Mouse (Mus musculus): ENCODE measurements around the gene Spaca3. TPM values are rescaled to one million over a fixed set of nuclear protein-coding genes. Genes with fewer than 3 reads are reported as not detected.

The Spaca3 gene
- total RNA-seq (2021): not detected in 2 replicates
- long read RNA-seq, experiment 1: 0 reads
- long read RNA-seq, experiment 2: 0 reads

DNA sequence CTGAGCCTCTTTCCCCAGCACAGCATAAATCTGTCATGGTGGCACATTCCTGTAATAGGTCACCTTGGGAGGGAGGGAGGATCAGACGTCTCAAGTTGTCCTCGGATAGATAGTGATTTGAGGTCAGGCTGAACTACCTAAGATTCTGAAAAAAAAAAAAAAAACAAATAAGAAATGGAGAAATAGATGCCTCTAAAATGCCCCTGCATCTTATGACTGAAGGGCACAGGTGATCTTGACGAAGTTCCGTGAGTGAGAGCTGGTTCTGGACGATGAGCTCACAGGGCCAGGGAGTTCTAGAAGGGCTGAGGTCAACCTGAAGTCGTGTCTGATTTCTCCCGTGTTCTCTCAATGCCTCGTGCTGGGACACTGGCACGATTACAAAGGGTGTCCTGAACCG, at the start of gene Spaca3:
Spaca3 (plus strand) TSS at position 301 of the 400 bp plus-strand sequence.
- no peak for DNase-seq

DNA sequence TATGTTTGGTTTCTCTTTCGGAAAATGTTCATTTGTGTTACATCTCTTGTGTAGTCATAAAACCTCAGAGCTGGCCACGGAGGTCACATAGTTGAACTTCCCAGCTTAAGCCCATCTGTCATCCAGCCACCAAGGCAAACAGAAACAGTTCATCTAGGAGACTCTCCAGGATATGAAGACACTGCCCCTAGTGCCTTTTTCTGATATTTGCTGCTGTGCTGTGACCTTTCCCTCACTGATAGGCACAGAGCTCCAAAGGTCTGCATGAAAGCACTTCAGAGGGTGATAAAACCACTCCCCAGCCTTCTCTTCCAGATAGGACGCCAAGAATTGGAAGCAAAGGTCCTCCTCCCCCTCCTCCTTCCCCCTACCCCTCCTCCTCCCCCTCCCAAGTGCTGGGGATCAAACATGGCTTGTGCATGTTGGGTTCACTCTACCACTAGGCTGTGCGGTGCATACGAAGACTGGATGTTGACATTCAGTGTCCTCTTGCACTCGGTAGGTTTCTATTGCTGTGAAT, 49.6 kb upstream of the Spaca3 start:
- peak; percentile 66 for DNase-seq

DNA sequence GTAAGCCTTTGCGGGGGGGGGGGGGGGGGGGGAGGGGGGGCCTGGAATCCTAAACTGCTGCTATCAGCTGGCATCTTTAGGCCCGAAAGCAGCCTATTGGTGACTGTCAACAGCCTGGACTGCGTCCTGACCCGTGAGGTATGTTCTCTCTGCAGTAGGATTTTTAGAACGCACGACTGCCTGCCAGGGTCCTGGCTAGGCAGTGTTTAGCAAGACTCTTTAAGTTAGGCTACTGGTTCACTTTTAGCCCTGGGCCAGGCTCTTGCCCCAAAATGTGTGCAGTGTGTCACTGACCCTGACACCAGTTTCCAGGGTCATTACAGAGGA, 48.5 kb upstream of the Spaca3 start:
- no peak for DNase-seq

DNA sequence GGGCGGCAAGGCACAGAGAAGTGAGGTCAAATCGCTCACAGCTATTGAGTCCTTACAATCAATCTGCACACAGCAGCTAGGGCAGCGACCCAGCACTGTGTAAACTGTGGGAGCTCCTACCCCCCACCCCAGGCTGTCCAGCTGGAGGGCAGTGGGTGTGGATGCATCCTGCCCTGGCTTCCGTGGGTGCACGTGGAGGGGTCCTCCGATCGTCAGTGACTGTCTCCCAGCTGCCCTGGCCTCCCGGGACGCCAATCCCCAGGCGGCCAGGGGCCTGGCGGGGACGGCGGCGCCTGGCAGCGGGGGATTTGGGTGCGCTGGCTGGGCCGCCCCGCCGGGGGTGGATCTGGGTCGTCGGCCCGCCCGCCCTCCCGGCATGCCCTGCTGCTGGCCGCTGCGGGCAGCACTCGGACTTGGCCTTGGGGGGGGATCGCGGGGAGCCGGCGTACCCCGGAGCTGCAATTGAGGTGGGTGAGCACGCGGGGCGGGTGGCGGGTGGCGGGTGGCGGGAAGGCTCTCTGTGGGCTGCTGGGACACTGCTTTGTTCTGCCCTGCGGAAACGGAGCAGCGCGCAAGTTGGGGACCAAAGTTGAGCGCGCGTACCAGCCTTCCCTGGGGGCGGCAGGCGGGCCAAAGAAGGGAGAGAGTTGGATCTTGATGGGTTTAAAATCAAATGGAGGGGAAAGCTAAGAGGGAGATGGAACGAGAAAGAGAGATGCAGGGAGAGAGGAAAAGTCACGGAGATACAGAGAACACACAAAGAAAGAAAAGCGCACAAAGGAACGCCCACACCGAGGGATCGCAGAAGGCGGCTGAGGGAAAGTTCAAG, 48.0 kb upstream of the Spaca3 start, which contains the start of gene Tmem98:
Tmem98 (plus strand) TSS at position 183 of the 829 bp plus-strand sequence.
- DNase-seq: peak; percentile 80

DNA sequence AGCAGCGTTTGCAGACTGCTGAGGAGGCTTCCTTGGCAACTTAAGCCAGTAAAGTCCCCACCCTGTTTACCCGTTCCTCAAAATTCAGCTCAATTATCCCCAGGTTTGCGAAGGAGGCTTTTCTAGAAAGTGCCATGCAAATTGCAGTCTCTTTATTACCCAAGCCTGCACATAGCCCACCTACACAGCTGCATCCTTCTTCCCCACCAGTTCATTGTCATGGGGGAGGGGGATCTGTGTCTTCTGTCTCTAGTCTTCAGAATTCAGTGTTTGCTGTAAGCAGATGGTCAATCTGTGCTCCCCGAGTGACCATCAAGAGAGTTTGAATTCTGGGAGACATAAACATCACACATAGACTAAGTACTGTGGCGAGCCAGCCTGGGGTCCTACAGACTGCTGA, 47.0 kb upstream of the Spaca3 start:
- DNase-seq: no peak

DNA sequence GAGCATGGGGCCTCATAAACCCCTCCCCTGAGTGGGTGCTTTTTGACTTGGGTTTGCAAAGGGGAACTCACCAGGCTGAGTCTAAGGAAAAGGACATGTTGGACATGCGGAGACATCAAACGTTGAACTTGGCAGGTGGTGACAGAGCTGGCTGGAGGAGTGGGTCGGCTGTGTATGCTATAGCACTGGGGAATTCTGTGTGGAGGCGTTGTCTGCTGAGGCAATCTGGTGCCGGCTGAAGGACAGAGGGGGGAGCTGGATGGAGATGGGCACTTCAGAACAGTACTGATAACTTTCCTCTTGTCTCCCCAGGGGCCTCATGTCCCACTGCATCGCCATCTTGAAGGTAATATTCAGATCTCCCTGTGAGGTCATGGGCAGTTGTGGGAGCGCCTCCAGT, 42.8 kb upstream of the Spaca3 start:
- no peak for DNase-seq

DNA sequence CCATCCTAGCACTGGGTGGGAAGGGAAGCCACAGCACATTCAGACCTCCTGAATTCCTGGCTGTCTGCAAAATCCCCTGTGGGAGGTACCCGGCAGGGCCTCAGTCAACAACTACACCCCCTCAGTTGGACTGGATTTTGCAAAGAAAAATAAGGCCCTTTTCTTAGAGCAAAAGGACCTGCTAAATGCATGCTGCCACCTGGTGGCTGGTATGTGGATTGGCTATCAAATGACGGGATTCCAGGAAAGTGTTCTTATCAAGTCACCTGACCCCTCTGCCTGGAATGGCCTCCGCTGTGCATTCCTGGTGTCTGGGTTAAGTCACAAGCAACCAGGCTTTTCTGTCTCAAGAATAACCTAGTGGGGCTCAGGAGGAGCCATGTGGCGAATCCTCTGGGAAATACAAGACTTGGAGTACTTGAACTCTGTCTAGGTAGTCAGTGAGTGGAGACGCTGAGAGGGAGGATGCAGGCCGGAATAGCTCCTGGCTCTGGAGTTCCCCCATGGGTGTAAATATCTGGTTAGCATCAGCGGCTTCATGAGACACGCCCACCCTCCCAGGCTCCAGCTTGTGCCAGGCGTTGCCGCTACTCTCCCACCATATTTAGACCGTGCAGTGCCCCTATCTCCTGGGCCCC, 40.0 kb upstream of the Spaca3 start:
- peak; percentile 82 for DNase-seq

DNA sequence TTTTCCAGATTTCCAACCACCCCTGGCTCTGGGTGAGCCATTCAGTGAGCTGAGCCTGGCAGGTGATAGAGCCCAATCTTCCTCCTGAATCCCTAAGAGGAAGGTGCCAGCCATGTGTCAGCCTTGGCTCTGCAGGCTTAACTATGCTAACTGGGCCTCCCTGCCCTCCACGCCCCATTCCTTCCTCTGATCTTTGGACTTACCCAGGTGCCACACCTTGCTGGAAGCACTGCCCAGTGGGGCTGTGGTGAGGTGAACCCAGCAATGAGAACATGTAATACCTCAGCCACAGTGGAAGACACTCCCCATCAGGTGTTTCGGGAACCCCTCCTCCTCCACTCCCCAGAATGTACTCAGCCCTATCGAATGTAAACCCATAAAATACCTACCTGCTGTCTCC, 38.1 kb upstream of the Spaca3 start:
- DNase-seq: no peak

DNA sequence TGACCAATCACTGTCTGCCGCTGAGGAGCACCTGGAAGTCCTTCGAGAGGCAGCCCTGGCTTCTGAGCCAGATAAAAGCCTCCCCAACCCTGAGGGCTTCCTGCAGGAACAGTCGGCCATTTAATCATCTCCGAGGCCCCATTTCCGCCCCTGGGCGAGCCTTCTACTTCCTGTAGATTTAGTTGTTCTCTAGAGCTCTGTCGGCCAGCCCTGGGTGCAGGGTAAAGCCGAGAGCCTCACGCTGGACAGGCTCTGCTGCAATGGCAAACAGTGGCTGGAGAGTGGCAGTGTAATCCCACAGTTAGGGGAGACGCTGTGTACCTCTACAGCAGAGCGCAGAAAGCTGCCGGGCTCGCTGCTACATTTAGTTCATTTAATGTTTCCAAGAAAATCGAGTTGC, 36.9 kb upstream of the Spaca3 start:
- peak; percentile 55 for DNase-seq

DNA sequence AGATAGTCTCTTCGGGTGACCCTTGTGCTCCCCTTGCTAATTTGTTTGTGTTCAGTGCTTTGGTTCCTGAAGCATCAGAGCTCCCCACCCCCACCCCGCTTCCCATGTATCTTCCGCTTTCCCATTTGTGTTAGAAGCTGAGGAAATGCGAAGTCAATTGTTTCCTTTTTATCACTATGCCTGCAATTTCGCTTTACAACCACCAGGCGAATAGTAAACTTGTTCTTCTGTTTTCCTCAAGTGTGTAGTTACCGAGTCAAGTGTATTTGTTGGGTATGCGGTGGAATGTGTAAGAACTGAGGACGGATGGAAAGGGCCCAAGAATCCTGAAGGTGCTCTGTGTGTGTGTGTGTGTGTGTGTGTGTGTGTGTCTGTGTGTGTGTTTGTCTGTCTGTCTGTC, 36.4 kb upstream of the Spaca3 start:
- no peak for DNase-seq

DNA sequence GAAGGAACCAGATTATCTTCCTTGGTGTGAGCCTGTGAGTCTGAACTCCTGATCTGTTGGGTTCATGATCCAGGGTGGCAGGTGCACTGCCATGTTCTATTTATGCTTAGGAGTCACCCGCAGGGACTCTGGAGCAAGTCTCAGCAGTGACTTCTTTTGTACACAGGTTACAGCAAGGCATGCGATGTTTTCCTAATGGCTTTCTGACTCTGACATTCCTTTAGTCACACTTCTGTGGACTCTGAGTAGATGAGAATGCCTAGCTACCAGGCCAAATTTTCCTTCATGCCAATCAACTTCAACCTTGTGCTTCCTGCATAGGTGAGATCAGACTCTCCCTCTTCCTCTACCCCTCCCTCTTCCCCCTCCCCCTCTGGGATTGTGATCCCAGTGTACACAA, 22.8 kb upstream of the Spaca3 start:
- DNase-seq: no peak

DNA sequence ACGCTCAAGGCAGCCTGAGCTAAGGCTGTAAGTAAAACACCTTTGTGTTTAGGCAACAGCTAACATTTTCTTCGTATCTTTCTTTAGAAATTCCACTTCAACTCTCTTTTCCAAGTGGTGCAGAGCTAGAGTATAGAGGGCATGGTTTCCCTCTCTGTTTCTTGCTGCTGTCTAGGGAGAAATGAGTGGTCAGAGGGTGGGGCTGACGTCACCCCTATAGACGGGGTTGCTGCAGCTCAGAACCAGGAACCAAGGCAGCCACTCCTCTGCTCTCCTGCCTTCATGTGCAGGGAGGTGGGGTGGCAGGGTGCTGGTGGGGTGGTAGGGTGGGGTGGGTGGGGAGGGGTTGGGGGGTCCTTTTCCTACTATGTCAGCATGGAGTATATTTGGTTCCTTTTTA, 22.3 kb upstream of the Spaca3 start:
- DNase-seq: no peak

DNA sequence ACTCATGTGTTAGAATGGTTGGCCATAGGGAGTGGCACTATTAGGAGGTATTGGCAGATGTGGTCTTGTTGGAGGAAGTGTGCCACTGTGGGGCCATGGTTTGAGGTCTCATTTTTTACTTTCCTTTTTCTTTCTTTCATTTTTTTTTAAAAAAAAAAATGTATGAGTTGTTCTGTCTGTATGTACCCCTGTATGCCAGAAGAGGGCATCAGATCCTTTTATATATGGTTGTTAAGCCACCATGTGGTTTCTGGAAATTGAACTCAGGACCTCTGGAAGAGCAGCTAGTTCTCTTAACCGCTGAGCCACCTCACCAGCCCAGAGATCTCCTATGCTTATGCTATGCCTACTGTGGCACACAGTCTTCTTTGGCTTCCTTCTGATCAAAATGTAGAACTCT, 19.4 kb upstream of the Spaca3 start:
- no peak for DNase-seq

DNA sequence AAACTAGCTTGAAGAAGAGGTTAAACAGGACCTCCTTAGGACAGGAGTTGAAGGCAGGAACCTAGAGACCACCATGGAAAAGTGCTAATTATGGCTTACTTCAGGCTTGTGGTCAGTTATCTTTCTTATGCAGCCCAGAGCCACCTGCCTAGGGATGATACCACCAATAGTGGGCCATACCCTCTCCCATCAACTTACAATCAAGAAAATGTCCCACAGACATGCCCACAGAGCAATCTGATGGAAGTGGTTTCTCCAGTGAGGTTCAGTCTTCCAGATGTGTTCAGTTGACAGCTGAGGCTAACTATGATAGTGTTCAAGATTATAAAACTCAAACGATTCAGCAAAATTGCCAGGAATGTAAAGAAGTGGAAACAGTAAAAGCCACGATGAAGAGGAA, 14.7 kb upstream of the Spaca3 start:
- DNase-seq: no peak

DNA sequence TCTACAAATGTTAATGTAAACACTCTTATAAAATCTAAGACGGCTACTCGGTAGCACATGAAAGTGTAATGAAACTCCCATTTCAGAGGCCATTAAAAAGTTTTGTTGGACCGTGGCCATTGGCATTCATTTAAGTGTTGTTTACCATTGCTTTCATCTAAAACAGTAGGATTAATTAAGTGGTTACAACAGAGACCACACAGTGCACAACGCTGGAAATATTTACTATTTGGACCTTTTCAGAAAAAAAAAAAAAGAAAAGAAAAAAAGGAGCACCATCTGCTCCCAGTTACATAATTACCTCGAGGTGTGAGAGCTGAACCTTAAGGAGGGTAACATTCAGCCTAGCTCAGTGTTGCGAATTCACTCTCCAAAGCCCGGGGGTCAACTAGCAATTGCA, 12.7 kb upstream of the Spaca3 start:
- DNase-seq: no peak

DNA sequence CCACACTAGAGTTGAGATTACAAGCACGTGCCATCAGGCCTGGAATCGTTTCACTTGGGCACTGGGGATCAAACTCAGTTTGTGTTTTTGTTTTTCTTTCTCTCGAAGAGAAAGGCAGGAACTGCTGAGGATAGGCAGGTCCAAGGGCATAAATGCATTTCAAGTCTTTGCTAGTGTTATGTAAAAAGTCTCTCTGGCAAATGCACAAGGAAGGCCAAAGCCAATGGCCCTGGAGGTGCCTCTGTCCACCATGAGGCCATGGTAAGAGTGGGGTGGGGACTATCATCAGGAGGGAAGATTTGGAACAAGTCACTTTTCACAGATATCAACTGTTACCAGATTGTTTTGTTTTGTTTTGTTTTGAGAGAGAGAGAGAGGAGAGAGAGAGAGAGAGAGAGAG, 12.1 kb upstream of the Spaca3 start:
- DNase-seq: no peak

DNA sequence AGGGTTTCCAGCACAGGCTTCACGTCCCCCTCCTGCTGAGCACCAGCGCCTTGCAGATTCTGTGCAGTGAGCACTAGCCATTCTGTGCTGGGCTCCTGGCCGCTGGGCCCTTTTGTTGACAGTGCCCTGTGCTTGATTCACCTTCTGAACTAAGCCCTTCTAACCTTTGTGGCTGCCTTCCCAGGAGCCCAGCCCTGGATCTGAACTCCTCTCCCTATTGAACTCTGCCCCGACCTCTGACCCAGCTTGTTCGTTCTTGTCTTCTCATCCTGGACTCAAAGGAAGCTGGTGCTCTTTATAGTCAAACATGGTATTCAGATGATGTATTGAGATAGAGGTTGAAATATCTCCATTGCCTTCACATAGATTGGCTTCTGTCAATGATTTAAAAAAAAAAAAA, 10.0 kb upstream of the Spaca3 start:
- DNase-seq: no peak

DNA sequence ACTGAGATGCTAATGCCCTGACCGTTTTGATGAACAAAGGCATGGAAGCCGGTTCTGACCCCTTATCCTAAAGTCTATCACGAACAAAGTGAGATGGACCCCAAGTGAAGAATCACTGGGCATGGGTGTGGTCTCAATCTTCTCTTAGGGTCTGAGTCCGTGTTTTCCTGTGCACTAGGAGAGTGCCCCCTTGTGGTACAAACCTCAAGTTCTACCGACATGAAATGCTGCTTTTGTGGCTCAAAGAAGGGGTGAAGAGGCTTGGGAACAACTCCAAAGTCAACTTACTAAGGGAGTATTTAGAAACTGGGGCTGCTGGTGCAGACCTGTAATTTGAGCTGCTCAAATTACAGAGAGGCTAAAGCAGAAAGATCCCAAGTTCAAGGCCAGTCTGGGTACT, 6.3 kb upstream of the Spaca3 start:
- peak; percentile 35 for DNase-seq

DNA sequence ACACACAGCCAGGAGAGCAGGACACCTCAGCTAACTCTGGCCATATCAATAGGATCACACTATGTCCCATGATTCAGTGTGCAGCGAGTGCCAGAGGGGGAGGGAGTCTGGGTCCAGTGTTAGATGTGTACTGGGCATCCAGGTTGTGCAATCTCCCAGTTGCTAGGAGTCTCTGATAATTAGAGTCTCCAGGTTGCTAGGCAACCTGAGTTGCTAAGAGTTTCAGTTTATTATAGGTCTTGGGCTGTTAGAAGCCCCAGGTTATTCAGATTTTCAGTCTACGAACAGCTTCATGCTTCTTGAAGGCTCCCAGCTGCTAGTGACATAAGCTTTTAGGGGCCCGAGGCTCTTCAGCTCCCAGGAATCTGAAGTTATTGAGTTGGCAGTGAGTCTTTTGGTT, 5.2 kb upstream of the Spaca3 start:
- DNase-seq: peak; percentile 22

DNA sequence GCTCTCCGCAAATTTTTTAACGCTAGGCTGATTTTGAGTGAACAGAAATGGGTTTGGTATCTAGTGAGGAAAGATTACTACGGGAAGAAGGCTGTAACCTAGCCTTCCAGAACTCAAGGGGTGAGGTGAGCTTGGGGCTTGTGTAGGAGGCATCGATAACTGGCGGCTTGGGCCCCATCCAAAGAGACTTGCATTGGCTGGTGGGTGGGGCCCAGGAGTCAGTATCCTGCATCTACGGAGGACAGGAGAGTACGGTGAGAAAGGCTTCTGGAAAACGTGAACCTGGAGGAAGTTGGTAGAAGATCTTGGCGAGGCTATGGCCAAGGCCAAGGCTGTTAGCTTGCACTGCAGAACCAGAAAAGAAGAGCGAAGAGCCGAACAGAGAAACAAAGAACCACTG, 3.7 kb upstream of the Spaca3 start:
- no peak for DNase-seq

DNA sequence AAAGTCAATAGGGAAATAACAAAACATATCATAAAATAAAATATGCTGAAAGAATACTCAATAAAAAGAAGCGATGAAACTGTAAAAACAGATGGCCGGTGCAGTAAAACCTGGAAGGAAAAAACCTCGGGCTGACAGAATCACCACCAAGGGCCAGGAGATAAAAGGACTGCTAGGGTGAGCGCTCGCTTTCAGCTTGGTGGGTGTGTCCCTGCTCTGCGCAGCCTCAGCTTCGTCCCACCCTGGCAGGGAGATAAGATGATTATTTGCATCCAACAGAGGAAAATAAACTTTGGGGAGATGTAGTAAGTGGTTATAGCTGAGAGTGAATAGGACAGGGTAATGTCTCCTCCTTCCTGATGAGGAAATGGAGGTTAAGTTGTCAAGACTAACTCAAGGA, 3.3 kb upstream of the Spaca3 start:
- no peak for DNase-seq

DNA sequence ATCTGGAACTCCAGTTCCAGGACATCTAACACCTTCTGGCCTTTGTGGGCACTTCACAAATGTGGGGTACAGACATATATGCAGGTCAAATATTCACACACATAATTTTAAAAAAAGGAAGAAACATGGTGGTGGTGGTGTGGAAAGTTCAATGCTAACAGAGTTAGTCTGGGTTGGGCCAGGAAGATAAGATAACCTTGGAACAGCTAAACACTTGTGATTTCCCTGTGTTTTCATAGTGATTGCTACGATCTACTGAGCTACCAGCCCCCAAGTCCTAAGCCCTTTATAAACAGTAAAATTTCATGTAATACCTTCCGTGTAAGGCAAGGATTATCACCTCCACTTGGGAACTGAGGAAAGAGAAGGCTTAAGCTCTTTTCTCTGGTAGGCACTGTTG, 1.3 kb upstream of the Spaca3 start:
- DNase-seq: no peak

DNA sequence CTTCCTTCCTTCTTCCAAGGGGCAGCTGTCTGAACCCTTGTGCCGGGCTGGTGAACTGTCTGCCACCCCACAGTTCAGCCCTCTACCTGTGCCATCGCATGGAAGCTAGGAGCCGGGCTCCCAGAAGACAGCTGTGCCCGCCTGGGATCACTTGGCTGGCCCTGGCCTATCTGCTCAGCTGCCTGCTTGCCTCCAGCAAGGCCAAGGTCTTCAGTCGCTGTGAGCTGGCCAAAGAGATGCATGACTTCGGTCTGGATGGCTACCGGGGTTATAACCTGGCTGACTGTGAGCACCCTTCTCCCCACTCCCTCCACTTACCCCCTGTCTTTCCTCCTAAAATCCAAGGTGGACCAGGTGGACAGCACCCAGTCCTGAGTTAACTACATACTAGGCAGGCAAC, 4.8 kb downstream of the Spaca3 start:
- peak; percentile 43 for DNase-seq

DNA sequence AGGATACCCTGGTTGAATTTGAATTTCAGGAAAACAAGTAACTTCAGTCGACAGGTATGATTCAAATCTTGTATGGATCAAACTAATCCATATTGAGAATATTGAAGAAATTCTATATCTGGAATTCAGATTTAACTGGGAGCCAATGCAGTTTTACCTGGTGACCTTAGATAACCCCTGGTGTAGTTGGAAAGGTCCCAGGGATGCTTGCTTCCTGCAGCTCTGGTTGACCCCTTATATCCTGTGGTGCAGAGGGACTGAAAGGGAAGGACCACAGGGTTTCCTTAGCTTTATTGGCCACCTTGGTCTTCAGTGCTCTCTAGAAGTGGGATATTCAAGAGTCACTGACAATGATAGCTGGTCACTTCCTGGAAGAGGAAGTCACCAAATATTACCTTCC, 9.9 kb downstream of the Spaca3 start:
- DNase-seq: no peak

Data from adrenal gland, postnatal 14 days (tissue).